Mouse (Mus musculus) brain, embryonic 14.5 days (tissue): ENCODE data around the gene Prr18.

Source experiments
- CTCF ChIP-seq: fragments of 200-500 bp; IDR thresholded peaks from 2 replicates; pipeline ENCODE4 v1.5.1; 2012; ENCODE audit warnings: inconsistent platforms, mild to moderate bottlenecking, moderate library complexity, borderline replicate concordance; ENCODE audit not compliant: insufficient read depth, insufficient read length; ENCODE audit errors: extremely low read depth
- POLR2A ChIP-seq: fragments of 200-500 bp; IDR thresholded peaks from 2 replicates; pipeline ENCODE4 v1.6.1; 2012; ENCODE audit warnings: mild to moderate bottlenecking, inconsistent platforms, borderline replicate concordance; ENCODE audit not compliant: poor library complexity, insufficient read depth, insufficient read length, severe bottlenecking; ENCODE audit errors: extremely low read depth

- TF ChIP-seq POLR2A, result no peak
- TF ChIP-seq CTCF, result no peak
Measured at GRCm38 (mm10) chr17:8367514-8368480, 30.5 kb downstream of the Prr18 start.
